Mouse (Mus musculus) neural tube, embryonic 10.5 days (tissue): ENCODE data around the gene Snap47.
A peak's percentile ranks its signal among the peaks of the same experiment; 100 is the strongest.

Experiments
- DNase-seq: peaks from one replicate; pipeline ENCODE4 v3.0.0-alpha.2; 2017; ENCODE audit warnings: low spot score; ENCODE audit errors: extremely low spot score

Snap47 gene

DNA sequence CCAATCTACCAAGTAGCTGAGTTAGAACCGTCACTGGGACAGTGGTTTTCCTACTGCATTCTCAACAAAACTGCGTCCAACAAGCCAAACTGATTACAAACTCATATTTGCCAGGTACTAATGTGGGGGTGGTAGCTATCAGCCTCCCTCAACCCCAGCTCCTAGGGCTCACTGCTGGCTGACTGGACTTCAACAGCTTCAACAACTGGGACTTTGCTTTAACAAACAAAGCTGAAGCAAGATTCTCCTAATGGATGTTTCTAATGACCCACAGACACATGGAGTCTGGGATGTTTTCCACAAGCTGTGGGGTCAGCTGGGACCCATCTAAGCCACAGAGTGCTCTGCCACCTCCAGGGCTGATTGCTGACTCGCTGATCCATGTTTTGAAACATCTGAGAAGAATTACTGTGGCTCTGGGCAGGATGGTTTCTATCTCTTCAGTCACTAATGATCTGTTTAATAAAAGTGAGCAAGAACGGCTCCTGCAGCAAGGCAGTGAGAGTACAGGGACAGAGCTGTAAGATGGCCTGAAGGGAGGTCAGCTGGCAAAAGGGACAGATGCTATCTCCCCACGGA is 27.9 kb downstream of the Snap47 start:
- no peak for DNase-seq

DNA sequence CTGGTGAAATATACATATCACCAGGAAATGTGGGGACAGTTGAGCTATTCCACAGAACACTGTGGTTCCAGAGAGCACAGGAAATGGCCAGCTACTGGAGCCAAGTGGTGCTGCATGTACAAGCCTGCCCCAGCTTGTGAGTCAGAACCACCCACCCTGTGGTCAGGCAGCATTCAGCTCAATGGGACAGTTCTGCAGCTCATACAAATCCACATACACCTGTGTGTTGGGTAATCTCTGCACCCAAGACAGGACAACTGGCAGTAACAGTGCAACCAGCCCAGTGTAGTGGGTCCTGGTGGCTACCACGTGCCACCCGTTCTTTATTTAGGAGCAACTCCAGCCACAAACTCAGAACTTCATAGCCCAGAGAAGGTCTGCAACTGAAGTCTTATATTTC is 29.0 kb downstream of the Snap47 start:
- DNase-seq, result no peak

DNA sequence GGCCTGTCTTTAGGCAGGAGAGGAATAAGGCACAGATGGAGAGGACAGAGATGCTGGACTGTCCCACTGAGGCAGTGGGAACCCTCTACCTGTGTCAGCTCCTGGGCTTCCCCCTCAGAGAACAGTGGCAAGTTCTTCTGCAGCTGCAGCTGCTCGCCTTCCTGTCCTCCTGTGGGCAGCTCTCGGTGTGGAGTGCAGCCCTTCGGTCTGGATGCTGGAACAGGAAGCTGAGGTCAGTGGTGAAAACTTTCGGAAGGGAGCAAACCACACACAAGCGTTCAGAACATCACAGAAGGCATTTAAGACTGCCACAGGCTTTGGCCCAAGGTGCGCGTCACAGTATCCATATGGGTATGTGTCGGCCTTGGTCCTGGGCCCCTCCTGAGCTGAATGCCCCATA is 29.6 kb downstream of the Snap47 start:
- DNase-seq, result no peak

DNA sequence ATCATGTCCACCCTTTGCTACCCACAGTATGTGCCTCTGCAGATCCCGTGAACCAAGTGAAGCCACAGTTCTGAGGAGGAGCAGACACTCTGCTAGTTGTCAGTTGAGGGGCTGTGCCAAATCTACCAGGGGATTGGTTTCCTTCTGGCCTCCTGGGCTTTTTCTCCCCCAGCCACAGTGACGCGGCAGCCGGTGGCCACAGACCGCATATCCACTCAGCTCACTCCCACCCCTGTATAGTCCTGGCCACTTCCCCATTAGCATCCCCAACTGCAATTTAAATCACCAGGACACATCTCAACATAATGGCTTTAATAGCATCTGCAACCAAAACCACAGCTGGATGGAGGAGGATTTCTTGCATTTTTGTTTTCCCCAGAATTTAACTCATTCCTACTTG is 32.3 kb downstream of the Snap47 start:
- no peak for DNase-seq

DNA sequence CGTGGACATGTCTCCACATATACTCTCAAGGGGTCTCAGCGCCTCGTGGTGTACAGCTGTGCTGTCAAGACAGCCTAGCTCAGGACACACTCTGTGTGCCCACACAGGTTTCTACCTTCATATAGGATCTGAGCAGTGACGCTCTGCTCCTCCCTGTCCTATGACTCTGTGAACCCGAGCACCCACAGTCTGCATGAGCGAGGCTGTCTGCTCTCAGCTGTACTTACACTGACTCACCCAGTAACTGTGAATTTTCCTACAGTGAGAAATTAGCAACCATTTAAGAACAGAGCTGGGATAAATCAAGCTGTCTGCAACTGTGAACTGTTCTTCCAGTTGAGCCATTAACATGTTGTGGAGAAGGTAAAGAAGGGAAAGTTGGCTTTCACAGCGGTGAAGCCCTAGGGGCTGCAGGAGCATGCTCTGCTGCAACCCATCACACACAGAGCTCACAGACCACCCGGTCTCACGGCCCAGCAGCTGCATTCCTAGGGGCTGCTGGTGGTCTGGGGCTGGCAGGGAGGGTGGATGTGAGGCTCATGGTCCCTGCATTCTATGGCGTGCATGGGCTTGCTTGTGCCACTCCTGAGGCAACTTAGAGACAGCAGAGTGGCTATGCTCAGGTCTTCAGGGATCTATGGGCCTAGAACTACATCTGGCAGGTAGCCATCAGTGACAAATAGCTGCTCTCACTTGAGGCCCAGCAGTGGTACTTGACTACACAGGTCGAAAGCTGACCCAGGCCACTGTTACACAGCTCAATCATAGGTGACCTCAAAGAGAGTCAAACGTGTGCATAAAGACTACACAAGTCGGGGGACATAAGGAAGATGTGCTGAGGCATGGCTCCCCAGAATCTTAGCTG is 37.8 kb downstream of the Snap47 start:
- no peak for DNase-seq

DNA sequence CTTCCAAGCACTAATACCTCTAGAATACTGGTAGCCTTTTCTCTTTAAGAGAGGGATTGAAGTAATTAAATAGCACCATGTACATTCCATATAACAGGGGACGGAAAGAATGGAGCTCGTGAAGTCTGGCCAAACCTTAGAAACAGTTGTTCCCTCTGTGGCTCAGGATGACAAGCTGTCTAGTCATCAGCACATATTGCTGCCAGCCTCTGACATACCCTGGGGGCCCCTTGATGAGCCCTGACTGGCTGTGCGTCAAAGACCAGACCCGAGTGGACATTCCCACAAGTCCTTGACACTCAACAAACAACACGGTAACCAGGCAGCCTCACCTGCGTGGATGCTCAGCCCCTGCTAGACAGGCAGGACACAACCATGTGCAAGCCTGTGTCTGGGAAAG is 38.9 kb downstream of the Snap47 start:
- no peak for DNase-seq

DNA sequence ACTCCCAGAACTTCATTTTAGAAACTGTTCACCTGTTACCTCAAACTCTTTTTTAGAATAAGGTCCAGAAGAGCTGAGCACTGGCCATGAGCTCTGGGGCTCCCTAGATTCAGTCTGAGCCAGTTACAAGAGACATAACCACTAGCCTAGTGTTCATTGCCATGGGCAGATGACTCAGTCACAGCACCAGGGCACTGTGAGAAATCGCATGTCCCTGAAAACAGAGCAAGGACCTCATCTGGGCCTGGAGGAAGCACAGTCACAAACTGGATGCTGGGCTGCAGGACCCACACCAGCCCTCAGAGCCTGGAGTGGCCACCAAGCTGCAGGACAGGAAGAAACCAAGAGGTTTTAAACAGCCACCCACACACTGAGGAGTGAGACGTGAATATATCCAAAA is 40.1 kb downstream of the Snap47 start:
- no peak for DNase-seq

DNA sequence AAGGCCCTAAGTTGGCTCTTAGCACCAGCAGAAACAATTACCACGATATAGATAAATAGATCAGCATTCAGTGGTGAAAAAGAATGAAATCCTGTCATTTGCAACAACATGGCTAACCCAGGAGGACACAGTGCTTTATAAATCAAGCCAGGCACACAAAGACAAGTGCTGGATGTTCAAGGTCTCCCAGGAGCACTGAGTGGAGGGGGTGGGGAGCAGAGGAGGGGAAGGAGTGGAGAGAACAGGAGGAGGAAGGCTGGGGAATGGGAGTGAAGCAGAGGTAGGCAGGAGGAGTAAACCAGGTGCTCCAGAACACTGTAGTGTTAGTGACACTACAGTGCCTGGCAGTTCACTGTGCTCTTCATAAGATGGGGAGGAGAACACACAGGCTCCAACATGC is 45.2 kb downstream of the Snap47 start:
- DNase-seq, result no peak

DNA sequence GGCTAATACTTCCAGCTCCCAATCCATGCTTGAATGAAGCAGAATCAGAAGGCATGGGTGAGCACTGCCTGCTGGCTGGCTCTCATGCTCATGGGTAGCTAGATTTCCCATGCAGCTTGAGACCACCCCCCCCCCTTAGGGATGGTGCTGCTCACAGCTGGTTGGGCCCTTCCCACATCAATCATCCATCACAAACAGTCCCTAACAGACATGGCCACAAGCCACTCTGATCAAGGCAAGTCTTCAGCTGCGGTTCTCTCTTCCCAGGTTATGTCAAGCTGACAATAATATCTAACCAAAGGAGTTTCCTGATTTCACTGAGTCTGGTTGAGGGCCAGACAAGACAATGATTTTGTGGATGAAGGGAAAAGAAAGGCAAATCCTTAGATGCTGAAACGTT is 50.1 kb downstream of the Snap47 start:
- no peak for DNase-seq

DNA sequence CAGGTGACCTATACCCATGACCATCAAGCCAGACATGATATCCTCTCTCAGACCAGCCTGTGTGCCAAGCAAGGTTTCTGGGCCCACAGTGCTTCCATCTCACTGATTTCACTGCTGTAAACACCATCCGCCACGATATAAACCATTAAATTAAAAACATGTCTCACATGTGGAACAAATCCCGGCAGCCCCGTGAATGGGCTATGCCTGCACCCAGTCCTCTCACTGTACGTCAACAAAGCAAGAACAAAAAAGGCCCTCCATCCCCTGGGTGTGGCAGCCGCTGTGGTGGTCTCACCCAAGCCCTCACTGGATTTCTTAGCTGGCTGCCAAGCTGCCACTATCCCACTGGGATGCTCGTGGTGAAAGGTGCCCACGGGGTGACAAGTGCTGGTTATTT is 51.2 kb downstream of the Snap47 start:
- no peak for DNase-seq

DNA sequence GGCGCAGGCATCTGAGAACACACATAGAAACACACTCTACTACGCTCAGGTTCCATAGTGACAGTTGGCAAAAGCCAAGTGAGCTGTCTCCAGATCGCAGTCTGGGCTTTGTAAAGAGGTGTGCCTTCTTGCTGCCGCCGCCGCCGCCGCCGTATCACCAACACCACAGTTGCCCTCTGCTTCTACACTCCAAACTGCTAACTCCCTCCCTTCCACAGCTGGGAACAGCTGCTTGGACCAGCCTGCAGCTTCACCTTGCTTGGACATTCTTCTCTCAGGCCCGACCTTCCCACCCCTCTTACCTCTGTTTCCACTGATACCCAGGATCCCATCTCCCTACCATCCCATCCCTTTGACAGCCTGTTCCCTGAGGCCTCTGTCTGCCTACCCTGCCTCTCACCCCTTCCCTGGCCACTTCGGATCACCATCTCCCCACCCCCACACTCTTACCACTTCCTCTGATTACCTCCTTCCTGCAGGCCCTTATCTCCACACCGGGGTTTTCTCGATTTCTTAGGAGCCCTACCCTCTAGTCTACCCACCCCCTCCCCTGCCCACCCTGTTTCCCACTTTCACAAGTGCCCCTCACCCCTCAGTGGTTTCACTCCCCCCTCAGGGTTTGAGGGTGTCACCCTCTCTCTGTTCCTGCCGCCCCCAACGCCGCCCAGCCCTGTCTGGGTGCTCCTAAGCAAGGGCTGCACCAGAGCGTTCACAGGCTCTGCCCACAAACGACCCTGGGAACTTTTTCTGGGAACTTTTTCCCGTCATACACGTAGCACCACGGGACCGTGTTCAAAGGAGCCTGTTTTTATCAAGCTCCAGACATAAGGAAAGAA is 53.2 kb downstream of the Snap47 start:
- DNase-seq, result no peak

DNA sequence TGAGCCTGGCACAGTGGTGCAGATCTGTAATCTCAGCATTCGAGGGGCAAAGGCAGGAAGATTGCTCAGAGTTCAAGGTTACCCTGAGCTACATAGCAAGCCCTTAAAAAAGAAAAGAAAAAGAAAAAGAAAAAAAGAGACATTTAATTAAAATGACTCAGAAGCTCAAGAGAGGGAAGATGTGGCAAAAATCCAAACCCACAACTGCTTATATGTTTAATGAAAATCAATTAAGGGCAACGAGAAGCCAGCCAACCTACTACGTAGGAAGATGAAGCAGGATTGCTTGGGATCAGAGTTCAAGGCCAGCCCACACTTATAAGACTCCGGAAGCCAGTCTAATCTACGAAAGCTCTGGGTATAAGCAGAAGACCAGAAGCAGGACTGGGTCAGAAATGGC is 56.5 kb downstream of the Snap47 start:
- DNase-seq, result no peak

DNA sequence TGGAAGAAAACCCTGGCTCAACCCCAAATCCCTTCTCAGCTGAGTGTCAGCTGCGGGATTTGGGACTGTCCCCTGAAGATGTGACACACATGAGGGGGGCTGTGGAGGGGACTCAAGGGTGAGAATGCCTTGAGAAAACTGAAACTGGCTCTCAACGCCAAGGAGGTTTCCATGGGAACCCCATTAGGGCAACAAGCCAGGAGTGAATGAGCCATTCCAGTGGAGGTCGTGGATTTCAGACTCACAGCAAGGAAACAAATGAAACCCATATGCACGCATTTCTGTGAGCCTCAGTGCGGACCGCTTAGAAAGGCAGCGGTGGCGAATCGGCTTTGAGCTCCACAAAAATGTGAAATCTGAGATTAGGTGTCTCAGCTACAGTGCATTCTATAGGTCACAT is 57.4 kb downstream of the Snap47 start:
- DNase-seq, result peak; percentile 34

DNA sequence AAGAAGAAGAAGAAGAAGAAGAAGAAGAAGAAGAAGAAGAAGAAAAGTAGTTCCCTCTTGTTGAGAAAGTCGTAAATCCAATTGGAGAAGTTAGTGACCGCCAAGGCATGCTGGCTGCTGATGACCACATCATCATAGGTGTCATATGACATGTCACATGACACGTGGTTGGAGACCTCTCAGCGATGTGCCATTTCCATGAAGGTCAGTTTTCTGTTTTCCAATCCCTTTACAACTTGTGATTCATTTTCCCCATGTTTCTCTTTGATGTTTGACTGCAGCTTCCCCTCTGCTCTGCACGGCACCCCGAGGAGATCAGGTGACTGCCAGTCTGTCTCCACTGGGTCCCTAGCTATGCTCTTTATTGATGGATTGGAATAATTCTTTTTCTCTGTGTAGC is 58.7 kb downstream of the Snap47 start:
- DNase-seq, result no peak

DNA sequence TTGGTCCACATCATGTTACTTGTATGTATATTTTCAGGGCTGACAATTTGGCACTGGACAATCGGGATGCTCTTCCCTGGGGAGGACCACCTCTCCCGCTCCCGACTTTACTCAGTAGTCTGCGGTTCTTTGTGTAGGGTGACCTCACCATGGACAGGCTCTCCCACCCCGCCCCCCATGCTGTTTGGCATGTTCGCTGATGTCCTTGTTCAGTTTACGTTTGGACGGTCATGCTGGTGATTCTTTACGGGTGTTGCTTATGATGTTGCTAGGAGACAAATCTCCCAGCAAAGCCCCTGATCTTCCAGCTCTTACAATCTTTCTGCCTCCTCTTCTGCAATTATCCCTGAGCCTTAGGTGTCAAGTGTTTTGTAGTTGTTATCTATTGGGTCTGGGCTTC is 60.5 kb downstream of the Snap47 start:
- DNase-seq, result no peak

DNA sequence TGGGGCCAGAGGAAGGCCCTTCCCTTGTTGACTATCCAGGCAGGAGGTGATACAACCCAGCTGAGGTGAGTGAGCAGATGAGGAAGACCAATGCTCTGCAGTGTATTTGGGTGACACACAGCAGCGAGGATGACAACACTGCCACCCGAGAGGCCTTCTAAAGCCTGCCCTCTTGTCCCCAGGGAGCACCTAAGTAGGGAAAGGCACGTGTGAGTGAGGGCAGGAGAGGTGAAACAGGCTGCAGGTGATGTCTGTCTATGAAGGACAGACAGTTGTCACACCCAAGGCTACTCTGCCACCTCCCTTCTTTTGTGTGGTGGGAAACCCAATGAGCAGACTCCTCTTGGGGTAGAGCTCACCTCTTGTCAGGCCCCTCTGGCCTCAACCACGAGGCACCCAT is 61.4 kb downstream of the Snap47 start:
- DNase-seq, result no peak

DNA sequence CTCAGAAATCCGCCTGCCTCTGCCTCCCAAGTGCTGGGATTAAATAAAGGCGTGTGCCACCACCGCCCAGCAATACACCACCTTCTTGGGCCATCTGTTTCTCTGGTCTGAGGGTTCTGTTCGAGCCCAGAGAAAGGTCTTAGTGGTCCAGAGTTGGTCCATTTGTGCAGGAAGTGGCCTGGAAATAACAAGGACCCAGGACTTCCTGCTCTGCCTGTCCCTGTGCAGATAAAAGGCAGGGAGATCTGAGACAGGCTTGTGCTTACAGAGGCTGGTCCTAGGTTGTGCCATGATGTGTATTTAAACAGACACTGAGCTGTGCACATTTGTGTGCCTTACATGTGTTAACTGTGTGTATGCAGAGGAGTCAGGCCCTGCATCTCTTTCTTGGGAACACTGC is 62.2 kb downstream of the Snap47 start:
- DNase-seq, result no peak

DNA sequence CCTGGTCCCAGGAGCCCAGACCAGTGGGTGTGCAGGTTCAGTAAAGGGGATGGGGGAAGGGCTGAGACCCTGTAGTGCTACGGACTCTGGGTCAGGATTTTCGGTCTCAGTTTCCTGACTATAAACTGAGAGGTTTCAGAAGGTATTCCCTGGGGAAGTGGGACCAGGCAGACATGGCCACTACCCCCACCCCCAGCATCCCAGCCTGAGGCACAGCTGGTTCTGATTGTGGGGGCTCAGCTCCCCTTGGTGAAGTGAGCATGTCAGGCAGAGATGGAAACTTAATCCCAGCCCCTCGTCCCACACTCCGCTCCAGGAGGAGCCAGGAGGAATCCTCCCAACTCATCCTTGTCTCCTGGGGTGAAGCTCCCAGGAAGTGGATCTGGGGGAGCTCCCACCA is 63.5 kb downstream of the Snap47 start:
- DNase-seq, result no peak

DNA sequence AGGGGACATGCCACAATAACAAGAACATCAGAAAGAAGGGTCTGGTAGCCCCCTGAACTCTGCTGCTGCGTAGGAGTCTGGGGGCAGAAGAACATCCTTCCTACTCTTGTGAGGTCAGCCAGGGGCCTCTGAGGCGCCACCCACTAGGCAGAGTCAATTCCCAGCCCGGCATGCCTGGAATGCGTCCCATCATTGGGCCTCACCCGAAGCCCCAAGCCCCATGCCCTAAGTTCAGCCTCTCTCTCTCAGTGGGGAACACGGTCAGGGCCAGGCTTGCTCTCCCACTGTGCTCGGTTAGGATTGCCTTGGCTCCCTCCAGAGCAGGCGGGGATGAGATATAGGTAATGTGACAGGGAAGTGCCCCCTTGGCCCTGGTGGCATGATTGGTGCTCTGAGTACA is 65.9 kb downstream of the Snap47 start:
- peak; percentile 35 for DNase-seq

DNA sequence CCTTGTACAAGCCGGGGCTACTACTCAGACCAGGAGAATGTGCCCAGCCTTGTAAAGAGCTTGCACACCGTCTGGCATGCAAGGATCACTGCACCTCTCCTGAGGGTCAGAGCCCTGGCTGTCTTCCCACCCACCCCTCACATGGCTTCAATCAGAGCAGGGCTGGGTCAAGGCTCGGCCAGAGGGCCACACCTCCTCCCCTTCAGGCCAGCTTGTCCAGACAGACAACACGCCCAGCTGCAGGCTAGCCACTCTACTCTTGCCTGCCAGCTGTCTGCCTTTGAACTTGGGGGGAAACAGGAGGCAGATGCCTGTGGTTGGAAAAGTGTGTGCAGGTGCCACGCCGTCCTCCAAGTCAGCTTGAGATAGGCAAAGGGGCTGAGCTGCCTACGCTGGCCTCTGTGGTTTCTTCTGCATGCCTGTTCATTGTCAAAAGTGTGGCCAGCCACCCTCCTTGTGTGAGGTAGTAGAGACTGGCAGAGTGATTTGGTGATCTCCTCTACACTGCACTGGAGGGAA is 66.5 kb downstream of the Snap47 start:
- DNase-seq, result peak; percentile 69

DNA sequence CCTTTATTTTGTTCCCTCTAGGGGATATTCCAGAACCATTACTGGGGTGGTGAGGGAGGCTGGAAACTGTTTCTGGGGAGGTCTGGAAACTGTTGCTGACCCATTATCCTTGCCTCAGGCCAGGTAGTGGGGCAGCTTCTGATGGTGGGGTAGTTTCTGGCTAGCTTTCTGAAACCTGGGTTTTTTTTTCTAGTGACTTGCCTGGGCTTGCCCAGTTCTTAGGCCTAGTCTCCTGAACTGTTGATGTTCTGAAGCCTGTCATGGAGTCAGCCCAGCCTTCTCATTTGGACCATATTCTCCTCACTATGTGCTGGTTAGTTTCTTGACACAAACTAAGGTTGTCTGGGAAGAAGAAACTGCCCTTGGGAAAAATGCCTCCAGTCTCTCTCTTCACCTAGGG is 71.4 kb downstream of the Snap47 start:
- no peak for DNase-seq

DNA sequence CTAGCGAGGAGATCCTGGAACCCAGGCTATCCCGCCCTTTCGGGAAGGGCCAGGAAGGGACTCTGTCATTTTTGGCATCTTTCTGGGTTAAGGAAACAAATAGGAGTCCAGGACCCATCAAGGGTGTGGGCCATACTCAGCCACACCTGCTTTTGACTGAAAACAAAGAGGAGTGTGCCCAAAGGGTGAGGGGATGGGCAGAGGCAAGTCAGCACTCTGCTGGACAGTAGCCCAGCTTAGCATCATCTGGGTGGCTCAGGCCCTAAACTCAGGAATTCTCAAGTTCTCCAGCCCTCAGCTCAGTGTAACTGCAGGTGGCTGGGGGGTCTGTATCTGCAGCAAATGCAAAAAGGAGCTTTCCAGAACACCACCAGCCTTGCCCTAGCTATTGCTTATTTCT is 73.0 kb downstream of the Snap47 start:
- DNase-seq, result no peak
